Mouse (Mus musculus): ENCODE data around the gene Camta1. TPM values are rescaled to one million over a fixed set of nuclear protein-coding genes. Genes with fewer than 3 reads are reported as not detected.

Gene Camta1
- polyA plus RNA-seq, 1 experiment from 2014 or later, result 159 TPM

GRCm38 (mm10) chr4:151232028-151232427, 629.6 kb downstream of the Camta1 start:
- H3K36me3 ChIP-seq, result no peaks in the 10 kb centered on the region
- no peak overlapping the region for H3K4me3 ChIP-seq
- no peak overlapping the region for H3K4me2 ChIP-seq
- H3K9ac ChIP-seq, result no peak overlapping the region
- ATAC-seq (ENCODE audit: insufficient number of reproducible peaks, low FRiP score), result no peak
- 64% methylated on average over 3 of the region's 3 CpGs for WGBS
- H3K27me3 ChIP-seq (replicated peaks), result 0 out of 2 replicates have a peak, but pooled peaks cover 3% of the 10 kb centered on the region
- H3K4me1 ChIP-seq (replicated peaks), result no peaks in the 10 kb centered on the region
- H3K27ac ChIP-seq (ENCODE audit: poor library complexity, severe bottlenecking), result no peak overlapping the region
- H3K9me3 ChIP-seq (replicated peaks), result no peaks in the 10 kb centered on the region

GRCm38 (mm10) chr4:151229073-151229472, 632.6 kb downstream of the Camta1 start:
- no peaks in the 10 kb centered on the region for H3K9me3 ChIP-seq (replicated peaks)
- WGBS, result 67% methylated on average over 6 of the region's 6 CpGs
- H3K27ac ChIP-seq (ENCODE audit: poor library complexity, severe bottlenecking), result no peak overlapping the region
- H3K27me3 ChIP-seq (replicated peaks), result peaks cover 3% of the 10 kb centered on the region; the same call in 1 of the 2 replicates
- H3K4me1 ChIP-seq (replicated peaks), result no peaks in the 10 kb centered on the region
- H3K4me2 ChIP-seq, result no peak overlapping the region
- H3K9ac ChIP-seq, result no peak overlapping the region
- ATAC-seq (ENCODE audit: insufficient number of reproducible peaks, low FRiP score), result no peak
- no peaks in the 10 kb centered on the region for H3K36me3 ChIP-seq
- no peak overlapping the region for H3K4me3 ChIP-seq

GRCm38 (mm10) chr4:151226496-151226895, 635.2 kb downstream of the Camta1 start:
- Histone ChIP-seq H3K4me3 (no peak overlapping the region), H3K36me3 (no peaks in the 10 kb centered on the region), H3K9ac (no peak overlapping the region), H3K4me2 (no peak overlapping the region), H3K9me3 (replicated peaks) (no peaks in the 10 kb centered on the region), H3K27ac (ENCODE audit: poor library complexity, severe bottlenecking) (no peak overlapping the region), H3K27me3 (replicated peaks) (peaks cover 8% of the 10 kb centered on the region; the same call in 1 of the 2 replicates), H3K4me1 (replicated peaks) (peaks cover 3% of the 10 kb centered on the region; the same call in 1 of the 2 replicates)
- no peak for ATAC-seq (ENCODE audit: insufficient number of reproducible peaks, low FRiP score)
- WGBS, result 50% methylated on average over 9 of the region's 9 CpGs

- H3K4me2 ChIP-seq, result no peak overlapping the region
- no peak overlapping the region for H3K9ac ChIP-seq
- H3K36me3 ChIP-seq, result no peaks in the 10 kb centered on the region
- H3K27ac ChIP-seq (ENCODE audit: poor library complexity, severe bottlenecking), result no peak overlapping the region
- ATAC-seq (ENCODE audit: insufficient number of reproducible peaks, low FRiP score), result no peak
- H3K9me3 ChIP-seq (replicated peaks), result no peaks in the 10 kb centered on the region
- H3K4me1 ChIP-seq (replicated peaks), result peaks cover 3% of the 10 kb centered on the region; the same call in 1 of the 2 replicates
- H3K4me3 ChIP-seq, result no peak overlapping the region
- 68% methylated on average over 12 of the region's 12 CpGs for WGBS
- peaks cover 5% of the 10 kb centered on the region; the same call in 1 of the 2 replicates for H3K27me3 ChIP-seq (replicated peaks)
These were observed 637.7 kb downstream of the Camta1 start for GRCm38 (mm10) chr4:151224017-151224416.

GRCm38 (mm10) chr4:151223263-151223996, 638.2 kb downstream of the Camta1 start:
- Histone ChIP-seq H3K4me2 (no peak overlapping the region), H3K9me3 (replicated peaks) (no peaks in the 10 kb centered on the region), H3K4me3 (no peak overlapping the region), H3K27me3 (replicated peaks) (peaks cover 5% of the 10 kb centered on the region; the same call in 1 of the 2 replicates), H3K36me3 (no peaks in the 10 kb centered on the region), H3K9ac (no peak overlapping the region), H3K4me1 (replicated peaks) (peaks cover 3% of the 10 kb centered on the region; the same call in 1 of the 2 replicates), H3K27ac (ENCODE audit: poor library complexity, severe bottlenecking) (no peak overlapping the region)
- no peak for ATAC-seq (ENCODE audit: insufficient number of reproducible peaks, low FRiP score)
- WGBS, result 60% methylated on average over 13 of the region's 13 CpGs

DNA sequence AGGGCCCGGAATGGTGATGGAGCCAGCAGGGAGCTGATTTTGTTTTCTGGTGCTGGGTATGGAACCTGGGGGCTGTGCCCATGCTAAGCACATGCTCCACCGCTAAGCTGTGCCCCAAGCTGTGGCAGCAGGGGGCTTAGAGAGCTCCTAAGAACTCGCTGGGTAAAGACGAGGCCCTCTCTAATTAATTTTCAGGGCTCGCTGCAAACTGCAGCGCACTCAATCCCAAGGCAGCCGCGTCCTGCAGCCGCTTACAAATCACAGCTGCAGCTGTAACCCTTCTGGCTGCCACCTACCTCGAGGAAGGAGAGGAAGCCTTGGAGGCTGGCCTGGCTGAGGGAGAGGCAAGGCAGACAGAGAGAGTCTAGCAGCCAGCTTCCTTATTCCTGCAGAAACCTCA, 639.0 kb downstream of the Camta1 start:
- H3K4me3 ChIP-seq, result no peak overlapping the region
- no peaks in the 10 kb centered on the region for H3K9me3 ChIP-seq (replicated peaks)
- no peak for ATAC-seq (ENCODE audit: insufficient number of reproducible peaks, low FRiP score)
- no peaks in the 10 kb centered on the region for H3K36me3 ChIP-seq
- no peak overlapping the region for H3K9ac ChIP-seq
- peaks cover 5% of the 10 kb centered on the region; the same call in 1 of the 2 replicates for H3K27me3 ChIP-seq (replicated peaks)
- peaks cover 3% of the 10 kb centered on the region; the same call in 1 of the 2 replicates for H3K4me1 ChIP-seq (replicated peaks)
- no peak overlapping the region for H3K27ac ChIP-seq (ENCODE audit: poor library complexity, severe bottlenecking)
- no peak overlapping the region for H3K4me2 ChIP-seq
- WGBS, result 38% methylated on average over 10 of the region's 10 CpGs

DNA sequence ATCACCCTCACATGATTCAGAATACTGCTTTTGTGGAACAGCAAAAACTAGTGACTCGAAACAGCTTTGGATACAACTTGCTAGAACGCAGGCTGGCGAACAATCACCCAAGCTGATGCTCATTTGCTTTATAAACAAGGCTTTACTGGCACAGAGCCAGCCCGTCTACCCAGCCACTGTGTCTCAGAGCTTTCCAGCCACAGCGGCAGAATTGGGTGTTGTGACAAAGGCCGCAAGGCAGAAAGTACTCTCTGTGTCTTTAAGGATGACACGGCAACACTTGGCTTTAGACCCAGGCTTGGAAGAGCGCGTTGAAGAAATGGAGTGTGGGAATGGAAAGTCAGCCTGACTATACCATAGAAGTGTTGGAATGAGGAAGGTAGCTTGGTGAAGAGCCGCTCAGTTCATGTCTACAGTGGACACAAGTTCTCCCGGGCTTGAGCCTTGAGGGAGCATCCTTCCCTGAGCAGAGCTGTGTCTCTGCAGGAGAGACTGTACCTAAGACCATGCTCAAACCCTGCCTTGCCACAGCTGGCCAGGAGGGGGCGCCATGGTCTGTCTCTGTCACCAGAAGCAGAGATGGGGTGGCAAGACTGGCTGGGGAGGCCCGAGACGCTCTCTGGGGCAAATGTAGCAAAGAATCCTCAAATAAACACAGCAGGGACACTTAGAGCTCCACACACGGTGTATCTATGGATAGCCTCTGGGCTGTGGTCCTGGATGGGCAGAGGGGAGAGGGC, 645.0 kb downstream of the Camta1 start:
- Histone ChIP-seq H3K27ac (ENCODE audit: poor library complexity, severe bottlenecking) (no peak overlapping the region), H3K27me3 (replicated peaks) (no peaks in the 10 kb centered on the region), H3K9ac (no peak overlapping the region), H3K4me1 (replicated peaks) (peaks cover 14% of the 10 kb centered on the region), H3K9me3 (replicated peaks) (no peaks in the 10 kb centered on the region), H3K4me2 (no peak overlapping the region), H3K4me3 (no peak overlapping the region), H3K36me3 (no peaks in the 10 kb centered on the region)
- ATAC-seq (ENCODE audit: insufficient number of reproducible peaks, low FRiP score), result no peak
- 74% methylated on average over 15 of the region's 15 CpGs for WGBS

DNA sequence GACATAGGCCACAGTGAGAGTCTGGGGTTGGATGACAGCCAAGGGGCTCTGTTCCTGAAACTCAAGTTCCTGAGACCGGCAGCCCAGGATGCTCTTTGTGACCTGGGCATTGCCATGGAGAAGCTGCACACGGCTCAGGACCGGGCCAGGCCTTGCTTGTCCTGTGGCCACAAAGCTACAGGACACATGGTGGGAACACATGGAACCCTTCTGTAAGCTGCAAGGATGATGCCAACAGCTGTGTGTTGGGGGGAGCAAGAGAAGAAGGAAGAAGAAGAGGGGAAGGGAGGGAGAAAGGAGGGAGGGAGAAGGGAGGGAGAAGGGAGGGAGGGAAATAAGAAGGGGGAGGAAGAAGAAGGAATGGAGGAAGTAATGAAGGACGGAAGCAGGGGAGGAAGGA, 645.8 kb downstream of the Camta1 start:
- no peak for ATAC-seq (ENCODE audit: insufficient number of reproducible peaks, low FRiP score)
- Histone ChIP-seq H3K4me3 (no peak overlapping the region), H3K27me3 (replicated peaks) (no peaks in the 10 kb centered on the region), H3K27ac (ENCODE audit: poor library complexity, severe bottlenecking) (no peak overlapping the region), H3K4me1 (replicated peaks) (peaks cover 23% of the 10 kb centered on the region), H3K9me3 (replicated peaks) (no peaks in the 10 kb centered on the region), H3K36me3 (no peaks in the 10 kb centered on the region), H3K4me2 (no peak overlapping the region), H3K9ac (no peak overlapping the region)
- 55% methylated on average over 4 of the region's 4 CpGs for WGBS

DNA sequence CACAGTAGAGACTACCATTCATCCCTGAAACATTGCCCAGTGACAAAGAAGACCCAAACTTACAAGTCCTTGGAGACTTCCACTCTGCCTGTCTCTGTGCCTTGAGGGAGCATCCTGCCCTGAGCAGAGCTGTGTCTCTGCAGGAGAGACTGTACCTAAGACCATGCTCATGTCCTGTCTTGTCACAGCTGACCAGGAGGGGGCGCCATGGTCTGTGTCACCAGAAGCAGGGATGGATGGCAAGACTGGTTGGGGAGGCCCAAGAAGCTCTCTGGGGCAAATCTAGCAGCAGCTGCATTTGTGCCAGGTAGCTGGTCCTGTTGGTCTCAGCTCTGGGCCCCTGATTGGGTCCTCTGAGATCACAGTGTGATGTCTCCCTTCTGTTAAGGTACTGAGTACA, 646.5 kb downstream of the Camta1 start:
- ATAC-seq (ENCODE audit: insufficient number of reproducible peaks, low FRiP score), result no peak
- H3K4me1 ChIP-seq (replicated peaks), result peaks cover 30% of the 10 kb centered on the region
- no peak overlapping the region for H3K4me2 ChIP-seq
- H3K36me3 ChIP-seq, result no peaks in the 10 kb centered on the region
- H3K27me3 ChIP-seq (replicated peaks), result no peaks in the 10 kb centered on the region
- H3K9ac ChIP-seq, result no peak overlapping the region
- no peaks in the 10 kb centered on the region for H3K9me3 ChIP-seq (replicated peaks)
- 24% methylated on average over 1 of the region's 1 CpGs for whole genome bisulfite sequencing
- H3K4me3 ChIP-seq, result no peak overlapping the region
- H3K27ac ChIP-seq (ENCODE audit: poor library complexity, severe bottlenecking), result no peak overlapping the region

GRCm38 (mm10) chr4:151213475-151213874, 648.2 kb downstream of the Camta1 start:
- WGBS, result 80% methylated on average over 11 of the region's 11 CpGs
- ATAC-seq (ENCODE audit: insufficient number of reproducible peaks, low FRiP score), result no peak
- Histone ChIP-seq H3K27me3 (replicated peaks) (0 out of 2 replicates have a peak, but pooled peaks cover 3% of the 10 kb centered on the region), H3K27ac (ENCODE audit: poor library complexity, severe bottlenecking) (no peak overlapping the region), H3K9me3 (replicated peaks) (no peaks in the 10 kb centered on the region), H3K4me2 (no peak overlapping the region), H3K4me3 (no peak overlapping the region), H3K4me1 (replicated peaks) (peaks cover 31% of the 10 kb centered on the region), H3K36me3 (no peaks in the 10 kb centered on the region), H3K9ac (no peak overlapping the region)

DNA sequence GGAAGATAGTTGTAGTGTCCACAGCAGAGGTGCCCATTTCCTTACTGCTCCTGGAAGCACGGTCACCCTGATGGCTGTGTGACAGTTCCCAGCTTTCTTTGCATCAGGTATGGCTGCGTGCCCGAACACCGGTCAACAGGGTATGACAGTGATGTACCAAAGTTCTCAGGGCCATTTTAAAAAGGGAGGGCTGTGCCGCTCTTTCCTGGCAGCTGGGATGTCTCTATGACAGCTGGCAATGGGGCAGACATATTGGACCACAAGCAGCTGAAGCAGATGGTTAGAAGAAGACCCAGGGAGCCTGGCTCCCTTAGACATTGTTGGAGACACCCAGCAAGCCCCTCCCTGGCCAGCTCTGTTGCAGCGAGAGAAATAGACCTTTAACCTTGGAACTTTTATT, 649.7 kb downstream of the Camta1 start:
- Histone ChIP-seq H3K4me3 (no peak overlapping the region), H3K9me3 (replicated peaks) (no peaks in the 10 kb centered on the region), H3K36me3 (no peaks in the 10 kb centered on the region), H3K4me1 (replicated peaks) (peaks cover 30% of the 10 kb centered on the region), H3K4me2 (no peak overlapping the region), H3K27me3 (replicated peaks) (0 out of 2 replicates have a peak, but pooled peaks cover 3% of the 10 kb centered on the region), H3K9ac (no peak overlapping the region), H3K27ac (ENCODE audit: poor library complexity, severe bottlenecking) (no peak overlapping the region)
- ATAC-seq (ENCODE audit: insufficient number of reproducible peaks, low FRiP score), result no peak
- 81% methylated on average over 6 of the region's 6 CpGs for WGBS

Data from heart, embryonic 12.5 days (tissue).